Mouse (Mus musculus): ENCODE data around the gene Tm9sf1. TPM values are rescaled to one million over a fixed set of nuclear protein-coding genes. Genes with fewer than 3 reads are reported as not detected.

Gene Tm9sf1
- polyA plus RNA-seq, 1 experiment from 2014 or later = 79.3 TPM

DNA sequence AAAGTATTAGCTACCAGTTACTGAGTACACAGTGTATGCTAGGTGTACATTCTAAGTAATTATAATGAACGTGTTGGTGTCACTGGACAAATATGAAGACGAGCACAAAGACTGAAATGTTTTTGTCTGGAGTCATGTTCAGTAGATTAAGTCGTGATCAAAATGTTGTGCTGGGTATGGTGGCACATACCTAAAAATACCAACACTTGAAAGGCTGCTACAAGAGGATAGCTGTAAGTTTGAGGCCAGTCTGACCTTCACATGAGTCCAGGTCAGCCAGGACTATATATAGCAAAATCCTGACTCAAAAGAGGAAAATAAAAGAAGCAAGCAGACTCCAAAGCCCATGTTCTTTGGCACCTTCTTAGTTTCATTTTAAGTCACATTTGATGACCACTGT lies 13.3 kb upstream of the Tm9sf1 start:
- DNase-seq (ENCODE audit: low spot score) = no peak

GRCm38 (mm10) chr14:55651528-55651927 lies 7.9 kb upstream of the Tm9sf1 start:
- Histone ChIP-seq H3K9me3 (no peaks in the 10 kb centered on the region), H3K4me3 (no peak overlapping the region), H3K36me3 (replicated peaks) (peaks cover 18% of the 10 kb centered on the region), H3K27me3 (replicated peaks; ENCODE audit: low read depth, poor library complexity, severe bottlenecking) (no peaks in the 10 kb centered on the region), H3K27ac (replicated peaks) (no peak overlapping the region), H3K4me1 (peaks cover 3% of the 10 kb centered on the region; the same call in 1 of the 2 replicates)
- 87% methylated on average over 7 of the region's 7 CpGs for WGBS
- DNase-seq (ENCODE audit: low spot score) = no peak

More for the DNA sequence above, 13.3 kb upstream of the Tm9sf1 start:
- H3K4me1 ChIP-seq = peaks cover 15% of the 10 kb centered on the region
- no peaks in the 10 kb centered on the region for H3K9me3 ChIP-seq
- H3K36me3 ChIP-seq (replicated peaks) = peaks cover 33% of the 10 kb centered on the region
- H3K4me3 ChIP-seq = no peak overlapping the region
- WGBS = 90% methylated on average over 3 of the region's 3 CpGs
- no peak overlapping the region for H3K27ac ChIP-seq (replicated peaks)
- no peaks in the 10 kb centered on the region for H3K27me3 ChIP-seq (replicated peaks; ENCODE audit: low read depth, poor library complexity, severe bottlenecking)

- H3K4me1 ChIP-seq = peaks cover 8% of the 10 kb centered on the region
- no peak for DNase-seq (ENCODE audit: low spot score)
These were observed 6.3 kb upstream of the Tm9sf1 start, which contains the start of gene Tssk4 for GRCm38 (mm10) chr14:55649884-55650283. Tssk4 (plus strand) TSS chr14:55650184.

DNA sequence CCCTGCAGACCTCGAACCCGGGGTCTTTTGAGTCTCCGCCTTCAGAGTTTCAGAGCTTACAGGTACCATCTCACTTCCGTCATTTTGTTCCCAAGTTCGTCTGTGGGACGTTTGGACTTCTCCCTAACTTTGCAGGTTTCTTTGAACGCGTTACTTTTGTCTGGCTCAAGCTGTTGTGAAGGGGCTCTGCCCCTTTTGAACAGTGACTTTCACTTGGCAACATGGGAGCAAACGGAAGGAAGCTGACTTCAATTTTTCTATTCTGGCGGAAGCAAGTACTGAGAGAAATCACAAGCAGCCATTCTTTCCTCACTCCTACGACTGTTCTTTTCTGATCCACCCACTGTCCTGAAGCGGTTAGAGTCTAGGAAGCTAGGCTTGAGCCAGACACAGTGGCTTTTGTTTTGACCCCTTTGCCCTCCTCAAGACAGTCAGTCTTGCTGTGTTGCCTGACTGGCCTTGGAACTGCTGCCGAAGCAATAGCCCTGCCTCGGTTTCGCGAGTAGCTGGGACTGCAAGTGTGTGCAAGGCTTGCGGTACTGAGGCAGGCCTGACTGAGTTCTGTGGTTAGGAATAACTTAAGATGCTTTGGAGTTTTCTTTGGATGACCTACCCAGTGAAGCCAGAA lies 769 bp upstream of the Tm9sf1 start:
- no peak for DNase-seq (ENCODE audit: low spot score)
- H3K4me3 ChIP-seq = peak overlapping the region; percentile 86
- WGBS = 28% methylated on average over 17 of the region's 17 CpGs
- H3K27ac ChIP-seq (replicated peaks) = peak overlapping the region; percentile 99
- H3K36me3 ChIP-seq (replicated peaks) = peaks cover 53% of the 10 kb centered on the region
- no peaks in the 10 kb centered on the region for H3K27me3 ChIP-seq (replicated peaks; ENCODE audit: low read depth, poor library complexity, severe bottlenecking)
- H3K4me1 ChIP-seq = peaks cover 26% of the 10 kb centered on the region
- no peaks in the 10 kb centered on the region for H3K9me3 ChIP-seq

More at GRCm38 (mm10) chr14:55649884-55650283, 6.3 kb upstream of the Tm9sf1 start, which contains the start of gene Tssk4:
- Histone ChIP-seq H3K36me3 (replicated peaks) (peaks cover 33% of the 10 kb centered on the region), H3K27ac (replicated peaks) (no peak within 1 kb of the TSS), H3K27me3 (replicated peaks; ENCODE audit: low read depth, poor library complexity, severe bottlenecking) (no peaks in the 10 kb centered on the region), H3K4me3 (no peak within 1 kb of the TSS), H3K9me3 (no peaks in the 10 kb centered on the region)
- 93% methylated on average over 2 of the region's 2 CpGs for WGBS

DNA sequence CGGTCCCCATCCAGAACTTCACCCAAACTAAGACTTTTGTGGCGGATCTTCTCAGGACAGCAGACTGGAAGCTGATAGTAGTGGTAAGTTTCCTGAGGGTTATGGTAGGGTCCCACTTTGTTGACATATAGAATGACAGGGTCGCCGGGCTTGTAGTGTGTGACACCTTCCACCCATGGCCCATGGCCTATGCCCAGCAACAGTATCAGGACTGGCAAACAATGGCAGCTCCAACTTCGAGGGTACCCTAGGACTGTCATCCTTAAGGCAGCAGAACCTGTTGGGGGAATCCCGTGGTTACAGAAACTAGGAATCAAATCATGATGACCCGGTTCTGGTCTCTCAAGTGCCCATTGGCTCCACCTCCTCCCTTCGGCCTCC lies 937 bp downstream of the Tm9sf1 start:
- H3K27ac ChIP-seq (replicated peaks) = peak overlapping the region; percentile 99
- peaks cover 26% of the 10 kb centered on the region for H3K4me1 ChIP-seq
- H3K9me3 ChIP-seq = no peaks in the 10 kb centered on the region
- peaks cover 68% of the 10 kb centered on the region for H3K36me3 ChIP-seq (replicated peaks)
- H3K4me3 ChIP-seq = peak overlapping the region; percentile 86
- WGBS = 24% methylated on average over 8 of the region's 8 CpGs
- DNase-seq (ENCODE audit: low spot score) = no peak
- no peaks in the 10 kb centered on the region for H3K27me3 ChIP-seq (replicated peaks; ENCODE audit: low read depth, poor library complexity, severe bottlenecking)

- peaks cover 69% of the 10 kb centered on the region for H3K36me3 ChIP-seq (replicated peaks)
- WGBS = 95% methylated on average over 13 of the region's 13 CpGs
- no peak for DNase-seq (ENCODE audit: low spot score)
These were observed 2.3 kb downstream of the Tm9sf1 start for GRCm38 (mm10) chr14:55641291-55641690.

GRCm38 (mm10) chr14:55640816-55641215 lies 2.8 kb downstream of the Tm9sf1 start:
- H3K9me3 ChIP-seq = no peaks in the 10 kb centered on the region
- peaks cover 68% of the 10 kb centered on the region for H3K36me3 ChIP-seq (replicated peaks)
- H3K4me3 ChIP-seq = no peak overlapping the region
- DNase-seq (ENCODE audit: low spot score) = no peak
- peaks cover 26% of the 10 kb centered on the region for H3K4me1 ChIP-seq
- no peak overlapping the region for H3K27ac ChIP-seq (replicated peaks)
- H3K27me3 ChIP-seq (replicated peaks; ENCODE audit: low read depth, poor library complexity, severe bottlenecking) = no peaks in the 10 kb centered on the region
- 98% methylated on average over 14 of the region's 14 CpGs for WGBS

More at GRCm38 (mm10) chr14:55641291-55641690, 2.3 kb downstream of the Tm9sf1 start:
- no peaks in the 10 kb centered on the region for H3K27me3 ChIP-seq (replicated peaks; ENCODE audit: low read depth, poor library complexity, severe bottlenecking)
- H3K27ac ChIP-seq (replicated peaks) = no peak overlapping the region
- H3K4me3 ChIP-seq = no peak overlapping the region
- H3K4me1 ChIP-seq = peaks cover 26% of the 10 kb centered on the region
- no peaks in the 10 kb centered on the region for H3K9me3 ChIP-seq

GRCm38 (mm10) chr14:55637795-55638194 lies 5.8 kb downstream of the Tm9sf1 start, which contains the start of gene Gm49378:
Gm49378 (minus strand) TSS chr14:55637895.
- no peak for DNase-seq (ENCODE audit: low spot score)
- peaks cover 26% of the 10 kb centered on the region for H3K4me1 ChIP-seq
- H3K4me3 ChIP-seq = no peak within 1 kb of the TSS
- H3K27me3 ChIP-seq (replicated peaks; ENCODE audit: low read depth, poor library complexity, severe bottlenecking) = no peaks in the 10 kb centered on the region
- 96% methylated on average over 9 of the region's 9 CpGs for WGBS
- no peaks in the 10 kb centered on the region for H3K9me3 ChIP-seq
- no peak within 1 kb of the TSS for H3K27ac ChIP-seq (replicated peaks)
- H3K36me3 ChIP-seq (replicated peaks) = peaks cover 75% of the 10 kb centered on the region

GRCm38 (mm10) chr14:55635523-55636007 lies 8.0 kb downstream of the Tm9sf1 start, which contains the start of gene Ipo4:
Ipo4 (minus strand) TSS chr14:55635957.
- Histone ChIP-seq H3K4me3 (peak within 1 kb of the TSS; percentile 70), H3K4me1 (peaks cover 18% of the 10 kb centered on the region), H3K9me3 (no peaks in the 10 kb centered on the region), H3K27ac (replicated peaks) (peak within 1 kb of the TSS; percentile 83), H3K27me3 (replicated peaks; ENCODE audit: low read depth, poor library complexity, severe bottlenecking) (no peaks in the 10 kb centered on the region), H3K36me3 (replicated peaks) (peaks cover 85% of the 10 kb centered on the region)
- 2% methylated on average over 33 of the region's 33 CpGs for WGBS
- DNase-seq (ENCODE audit: low spot score) = peak; percentile 94

GRCm38 (mm10) chr14:55634874-55635522 lies 8.6 kb downstream of the Tm9sf1 start:
- no peaks in the 10 kb centered on the region for H3K27me3 ChIP-seq (replicated peaks; ENCODE audit: low read depth, poor library complexity, severe bottlenecking)
- H3K9me3 ChIP-seq = no peaks in the 10 kb centered on the region
- peak overlapping the region; percentile 70 for H3K4me3 ChIP-seq
- peaks cover 85% of the 10 kb centered on the region for H3K36me3 ChIP-seq (replicated peaks)
- no peak for DNase-seq (ENCODE audit: low spot score)
- WGBS = 3% methylated on average over 23 of the region's 23 CpGs
- H3K4me1 ChIP-seq = peaks cover 18% of the 10 kb centered on the region
- peak overlapping the region; percentile 83 for H3K27ac ChIP-seq (replicated peaks)

DNA sequence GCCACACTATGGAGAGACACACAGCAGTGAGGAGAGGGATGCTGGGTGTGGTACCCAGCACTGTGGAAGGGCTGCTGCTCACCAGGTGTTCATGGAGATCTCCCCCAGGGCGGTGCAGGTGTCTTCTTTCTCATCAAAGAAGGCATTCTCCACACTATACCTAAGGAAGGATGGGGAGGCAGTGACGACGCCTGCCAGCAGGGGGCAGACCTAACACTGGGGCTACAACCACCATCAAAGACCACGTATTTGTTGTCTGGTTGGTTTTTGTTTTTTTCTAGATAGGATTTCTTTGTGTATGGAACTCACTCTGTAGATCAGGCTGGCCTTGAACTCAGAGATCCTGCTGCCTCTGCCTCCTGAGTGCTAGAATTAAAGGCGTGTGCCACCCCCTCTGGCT lies 14.3 kb downstream of the Tm9sf1 start:
- peak; percentile 55 for DNase-seq (ENCODE audit: low spot score)
- H3K4me1 ChIP-seq = peaks cover 5% of the 10 kb centered on the region
- peaks cover 100% of the 10 kb centered on the region for H3K36me3 ChIP-seq (replicated peaks)
- WGBS = 52% methylated on average over 5 of the region's 5 CpGs
- no peak overlapping the region for H3K27ac ChIP-seq (replicated peaks)
- H3K27me3 ChIP-seq (replicated peaks; ENCODE audit: low read depth, poor library complexity, severe bottlenecking) = no peaks in the 10 kb centered on the region
- H3K4me3 ChIP-seq = no peak overlapping the region
- H3K9me3 ChIP-seq = no peaks in the 10 kb centered on the region

DNA sequence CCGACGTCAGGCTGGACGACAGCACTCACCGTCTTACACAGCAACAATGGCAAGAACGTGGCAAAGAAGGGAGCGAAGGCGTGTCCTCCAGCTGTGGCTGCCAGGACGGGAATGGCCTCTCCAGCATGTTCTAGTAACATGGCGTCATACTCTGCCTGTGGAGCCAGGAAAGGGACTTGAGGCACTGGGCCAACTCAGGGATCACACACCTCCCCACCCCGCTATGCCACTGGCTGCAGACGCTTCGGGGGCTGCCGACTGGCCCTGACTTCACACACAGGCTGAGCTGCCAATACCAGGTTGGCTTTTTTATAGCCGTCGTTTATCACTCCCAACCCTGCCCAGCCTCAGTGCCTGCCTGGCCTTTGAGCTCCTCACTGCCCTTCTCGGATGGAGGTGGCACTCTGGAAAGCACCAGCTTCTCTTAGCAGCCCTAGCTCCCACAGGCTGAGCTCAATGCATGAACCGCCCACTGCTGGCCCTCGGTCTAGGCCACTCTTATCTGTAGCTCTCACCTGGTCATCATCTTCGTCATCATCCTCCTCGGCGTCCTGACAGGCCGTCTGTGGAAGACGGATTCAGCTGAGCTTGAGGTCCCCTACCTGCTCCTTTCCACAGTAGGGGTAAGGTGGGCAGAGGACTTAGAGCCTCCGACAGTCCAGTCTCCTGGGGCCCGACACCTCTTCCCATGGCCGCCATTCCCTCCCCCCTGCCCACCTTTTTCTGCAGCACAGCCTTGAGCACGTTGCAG lies 15.4 kb downstream of the Tm9sf1 start:
- 91% methylated on average over 27 of the region's 27 CpGs for WGBS
- Histone ChIP-seq H3K27ac (replicated peaks) (no peak overlapping the region), H3K9me3 (no peaks in the 10 kb centered on the region), H3K4me1 (no peaks in the 10 kb centered on the region), H3K36me3 (replicated peaks) (peaks cover 100% of the 10 kb centered on the region), H3K4me3 (no peak overlapping the region), H3K27me3 (replicated peaks; ENCODE audit: low read depth, poor library complexity, severe bottlenecking) (no peaks in the 10 kb centered on the region)
- no peak for DNase-seq (ENCODE audit: low spot score)

Measured in embryonic facial prominence, embryonic 10.5 days (tissue).